Mouse (Mus musculus) forebrain, embryonic 12.5 days (tissue): Measurements from ENCODE around the gene Psmd12. TPM values are rescaled to one million over a fixed set of nuclear protein-coding genes. Genes with fewer than 3 reads are reported as not detected.

Source experiments
- polyA plus RNA-seq: library from polyadenylated mRNA; unstranded; fragments of >200 nt; fragmentation: Nextera tagmentation; extraction: Ambion mirVana; gene quantifications from 2 replicates; pipeline ENCODE4 v1.2.1, GENCODE M21; 2016

Gene Psmd12
- polyA plus RNA-seq, 1 experiment from 2014 or later = 196 TPM

Other genes with a start within 250 kb of the Psmd12 start
- gene Pitpnc1, start 8.8 kb upstream of the Psmd12 start, polyA plus RNA-seq = 34.7 and 38.2 TPM in 2 replicates
- gene Helz, start 68.4 kb downstream of the Psmd12 start, polyA plus RNA-seq = 21.1 and 21.7 TPM in 2 replicates
- 0.26 TPM in 1 of 2 replicates, not detected in the other for gene Cacng1, start 237.0 kb downstream of the Psmd12 start, polyA plus RNA-seq